Mouse (Mus musculus) T-cell, adult 66 days (primary cell): ENCODE measurements around the gene Hivep2. TPM values are rescaled to one million over a fixed set of nuclear protein-coding genes. Genes with fewer than 3 reads are reported as not detected.

Experiments used
- total RNA-seq, 2 experiments: library from RNA; stranded (reverse); gene quantifications; 3 replicates in 1 of 2; 4 replicates in 1 of 2; pipeline ENCODE4 v1.2.4; 2023

The Hivep2 gene
- total RNA-seq = 10 to 100 TPM; 91.3 to 96.3 TPM

DNA sequence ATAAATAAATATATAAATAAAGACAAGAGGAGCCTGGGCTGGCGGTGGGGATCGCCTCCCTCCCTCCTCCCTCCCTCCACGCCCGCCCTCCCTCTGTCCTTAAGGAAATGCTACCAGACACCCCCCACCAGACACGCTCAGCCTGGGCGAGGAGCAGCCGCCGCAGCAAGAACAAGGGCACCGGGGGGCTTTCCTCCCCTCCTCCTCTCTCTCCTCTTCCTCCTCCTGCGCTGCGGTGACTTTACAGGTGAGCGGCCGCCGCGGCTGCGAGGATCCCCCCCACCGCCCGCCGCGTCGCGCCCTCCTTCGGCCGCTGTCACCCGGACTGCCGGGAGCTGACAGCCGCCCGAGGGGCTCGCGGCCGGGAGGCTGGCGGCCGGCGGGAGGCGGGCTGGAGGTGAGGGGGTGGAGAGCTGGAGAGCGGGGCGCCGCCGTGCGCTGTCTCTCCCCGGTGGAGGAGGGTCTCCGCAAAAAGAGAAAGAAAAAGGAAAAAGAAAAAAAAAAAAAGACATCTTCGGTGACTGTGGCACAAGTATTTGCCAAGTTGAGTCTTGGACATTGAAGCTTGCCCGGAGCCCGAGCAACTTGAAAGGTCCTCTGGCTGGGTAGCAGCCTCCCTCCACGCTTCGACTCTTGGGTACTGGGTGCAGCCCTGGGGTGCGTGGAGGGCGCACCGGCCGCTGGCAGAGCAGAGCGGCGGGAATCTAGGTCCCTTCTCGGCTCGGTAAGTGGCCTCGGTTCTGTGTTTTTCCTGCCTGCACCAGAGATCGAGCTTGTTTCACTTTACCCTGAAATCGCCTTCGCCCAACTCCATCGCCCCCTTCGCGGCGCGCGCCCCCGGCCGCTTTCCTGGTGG lies at the start of gene Hivep2:
Gene Hivep2, plus strand, starts transcription at position 102 of the 856 bp plus-strand sequence.

Other genes starting within 250 kb of the Hivep2 start
- gene Aig1, start 97.1 kb upstream of the Hivep2 start, total RNA-seq = 10 to 100 TPM; 15.0 to 18.5 TPM